Mouse (Mus musculus): ENCODE results near the gene Kif12.
A peak's percentile ranks its signal among the peaks of the same experiment; 100 is the strongest.

The Kif12 gene

DNA sequence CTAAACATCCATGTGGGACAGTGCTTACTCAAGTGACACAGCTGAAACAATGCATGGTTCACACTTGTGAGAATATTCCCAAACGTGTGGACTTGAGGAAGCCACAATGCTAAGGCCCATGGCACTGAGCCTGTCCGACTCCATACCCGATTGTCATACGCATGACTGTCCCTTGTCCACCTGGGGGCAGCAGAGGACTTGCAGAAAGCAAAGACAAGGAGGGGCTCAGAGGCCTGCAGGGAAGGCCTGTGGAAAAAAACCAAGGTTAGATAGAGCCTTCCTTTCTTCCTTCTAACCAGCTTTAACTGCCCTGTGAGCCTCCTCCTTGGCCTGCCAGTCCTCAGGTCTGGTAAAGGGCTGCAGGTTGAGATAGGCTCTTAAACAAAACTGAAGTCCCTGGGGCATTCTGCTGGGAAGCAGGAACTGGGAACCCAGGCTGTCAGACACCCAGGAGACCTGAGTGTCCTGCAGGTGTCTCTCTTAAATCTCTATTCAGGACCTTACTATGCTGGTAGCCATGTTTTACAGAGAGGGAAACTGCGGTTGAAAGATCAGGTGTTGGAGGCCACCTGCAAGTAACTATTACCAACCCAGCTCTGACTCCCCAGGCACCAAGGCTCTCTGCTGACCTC, 12.9 kb downstream of the Kif12 start:
- peak; percentile 38 for DNase-seq (ENCODE audit: extremely low read depth, insufficient read length, low spot score)

DNA sequence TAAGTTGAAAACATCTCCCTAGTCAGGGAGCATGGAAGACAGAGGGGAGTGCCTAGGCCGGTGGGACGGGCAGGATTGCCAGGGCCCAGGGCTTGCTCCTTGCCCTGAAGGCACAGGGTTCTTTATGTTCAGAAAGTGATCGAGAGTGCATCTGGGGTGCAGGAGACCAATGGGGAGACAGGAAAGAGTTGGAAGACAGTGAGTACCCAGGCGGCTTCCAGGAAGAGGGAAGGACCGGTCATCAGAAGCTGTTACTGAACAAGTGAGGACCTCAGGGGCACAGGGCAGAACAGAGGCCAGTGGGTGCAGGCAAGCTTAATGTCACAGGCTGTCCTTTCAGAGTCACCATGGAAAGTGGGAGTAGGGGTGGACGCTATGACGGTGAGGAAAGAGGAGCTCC, 13.7 kb downstream of the Kif12 start:
- DNase-seq (ENCODE audit: extremely low read depth, insufficient read length, low spot score) = no peak

GRCm38 (mm10) chr4:63156726-63157634, 15.0 kb downstream of the Kif12 start:
- DNase-seq (ENCODE audit: extremely low read depth, insufficient read length, low spot score) = no peak

GRCm38 (mm10) chr4:63155596-63155995, 16.3 kb downstream of the Kif12 start:
- no peak for DNase-seq (ENCODE audit: extremely low read depth, insufficient read length, low spot score)

DNA sequence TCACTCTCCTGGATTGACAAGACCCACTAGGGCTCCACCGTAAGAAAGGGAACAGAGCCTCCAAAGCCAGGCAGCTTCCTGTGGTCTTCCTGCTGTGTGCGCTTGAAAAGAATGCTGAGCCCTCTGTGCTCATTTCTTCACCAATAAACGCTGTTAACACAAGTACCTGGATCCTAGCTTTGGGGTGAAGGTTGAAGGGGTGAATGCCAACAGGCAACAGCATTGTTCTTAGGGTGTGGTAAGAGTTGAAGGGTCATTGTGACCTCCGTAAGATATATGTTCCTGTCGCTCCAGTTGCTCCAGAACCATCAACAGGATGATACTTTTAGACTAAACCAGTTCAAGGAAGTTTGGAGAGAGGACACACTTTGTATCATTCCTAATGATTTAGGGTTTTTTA, 17.2 kb downstream of the Kif12 start, which contains the start of gene Ambp:
TSS of gene Ambp (minus strand) at position 101 of the 400 bp plus-strand sequence.
- no peak for DNase-seq (ENCODE audit: extremely low read depth, insufficient read length, low spot score)

- DNase-seq (ENCODE audit: extremely low read depth, insufficient read length, low spot score) = no peak
Measured at GRCm38 (mm10) chr4:63154028-63154427, 17.9 kb downstream of the Kif12 start.

GRCm38 (mm10) chr4:63151127-63151526, 20.8 kb downstream of the Kif12 start:
- DNase-seq (ENCODE audit: extremely low read depth, insufficient read length, low spot score) = no peak

GRCm38 (mm10) chr4:63147268-63147667, 24.7 kb downstream of the Kif12 start:
- DNase-seq (ENCODE audit: extremely low read depth, insufficient read length, low spot score) = no peak

DNA sequence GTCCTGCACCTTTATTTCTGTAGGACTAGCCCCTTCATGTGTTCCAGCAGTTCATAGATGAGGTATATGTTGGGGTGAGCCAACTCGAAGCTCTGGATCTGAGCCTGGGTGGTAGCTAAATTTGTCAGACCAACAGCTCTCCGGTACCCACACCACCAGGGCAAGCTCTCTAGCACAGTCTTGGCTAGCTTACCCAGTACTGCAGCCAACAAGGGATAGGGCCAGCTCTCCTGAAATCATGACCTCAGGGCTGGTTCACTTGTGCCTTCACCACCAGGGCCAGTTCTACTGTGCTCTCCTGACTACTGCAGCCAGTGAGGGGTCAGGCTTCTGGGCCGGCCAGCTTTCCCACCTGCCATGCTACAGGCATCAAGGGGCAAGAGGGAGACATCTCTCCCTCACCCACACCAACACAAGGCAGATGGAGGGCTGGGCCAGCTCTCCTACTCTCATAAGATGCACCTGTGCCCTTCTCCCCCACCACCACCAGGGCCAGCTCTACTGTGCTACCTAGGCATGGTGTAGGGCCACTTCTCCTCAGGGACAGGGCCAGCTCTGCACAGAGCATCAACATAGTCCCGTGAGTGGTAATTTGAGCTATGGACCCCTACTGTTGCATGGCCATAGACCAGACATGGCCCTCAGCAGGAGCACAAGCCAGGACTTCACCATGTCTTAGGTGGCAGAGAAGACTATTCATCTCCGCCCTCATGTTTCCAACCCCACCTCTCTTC, 41.9 kb downstream of the Kif12 start:
- DNase-seq (ENCODE audit: extremely low read depth, insufficient read length, low spot score) = no peak

- DNase-seq (ENCODE audit: extremely low read depth, insufficient read length, low spot score) = no peak
Measured at GRCm38 (mm10) chr4:63124861-63125466, 47.0 kb downstream of the Kif12 start.

GRCm38 (mm10) chr4:63118639-63119437, 53.1 kb downstream of the Kif12 start:
- no peak for DNase-seq (ENCODE audit: extremely low read depth, insufficient read length, low spot score)

Data from 3134 (cell line).